Mouse (Mus musculus) effector memory CD4-positive, alpha-beta T cell, adult 7 months (primary cell): ENCODE results near the gene Svs4. TPM values are rescaled to one million over a fixed set of nuclear protein-coding genes. Genes with fewer than 3 reads are reported as not detected.

Source experiments
- polyA plus RNA-seq: library from polyadenylated mRNA; unstranded; fragments of 100-300 nt; shearing (Covaris generic); gene quantifications from one replicate; pipeline ENCODE4 v1.2.1, GENCODE M21; 2017

The Svs4 gene
- not detected for polyA plus RNA-seq

GRCm38 (mm10) chr2:164278359-164278758 lies at the start of gene Svs4:
Gene Svs4, minus strand, starts transcription at chr2:164278459.

GRCm38 (mm10) chr2:164316451-164316850 lies 38.2 kb upstream of the Svs4 start, which contains the start of gene Svs6:
Gene Svs6, plus strand, starts transcription at chr2:164316751.

DNA sequence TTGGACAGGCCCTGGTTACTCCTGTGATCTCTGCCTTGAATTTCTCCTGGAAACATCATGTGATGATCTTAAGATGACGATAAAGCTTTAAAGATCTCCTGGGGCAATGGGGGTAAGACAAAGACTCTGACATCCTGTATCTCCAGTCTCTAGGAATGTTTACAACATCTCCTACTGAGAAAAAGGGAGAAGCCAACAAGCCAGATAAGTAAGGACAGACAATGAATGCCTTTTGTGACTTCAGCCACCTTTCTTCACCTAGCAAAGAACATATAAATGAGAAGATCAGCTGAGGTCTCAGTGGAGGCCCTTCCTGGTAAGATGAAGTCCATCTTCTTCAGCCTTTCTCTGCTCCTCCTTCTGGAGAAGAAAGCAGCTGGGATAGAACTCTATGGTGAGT lies 10.7 kb upstream of the Svs4 start, which contains the start of gene Svs3a:
Gene Svs3a (plus strand): TSS at position 301 of the 400 bp plus-strand sequence.

GRCm38 (mm10) chr2:164256540-164256939 lies 21.7 kb downstream of the Svs4 start, which contains the start of gene Svs3b:
Gene Svs3b, minus strand, starts transcription at chr2:164256640.

DNA sequence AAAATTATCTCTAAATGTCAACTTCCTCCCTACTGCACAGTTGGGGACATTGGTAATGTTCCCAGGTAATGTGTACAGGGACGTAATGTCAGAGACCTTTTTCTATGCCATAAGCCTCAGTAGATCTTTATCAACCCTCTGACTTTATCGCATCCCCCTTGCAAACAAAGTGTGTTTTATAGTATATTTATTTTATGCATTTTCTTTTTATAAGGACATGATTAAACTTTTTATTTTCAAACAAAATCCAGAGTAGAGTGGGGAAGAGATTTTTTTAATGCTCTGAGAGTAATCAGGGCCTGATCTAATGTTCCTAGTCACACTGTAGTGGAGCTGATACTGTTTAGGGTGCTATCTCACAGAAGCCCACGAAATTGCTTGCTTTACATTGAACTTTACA lies 39.9 kb downstream of the Svs4 start, which contains the start of gene Svs2:
Gene Svs2 (minus strand): TSS at position 101 of the 400 bp plus-strand sequence.

Other genes starting within 250 kb of the Svs4 start
- 268 TPM for gene Stk4, start 208.1 kb downstream of the Svs4 start, polyA plus RNA-seq
- gene Tomm34, start 207.3 kb downstream of the Svs4 start, polyA plus RNA-seq: 119 TPM
- gene Kcns1, start 107.3 kb downstream of the Svs4 start, polyA plus RNA-seq: 0.13 TPM
- 0.38 TPM for gene Wfdc5, start 95.7 kb downstream of the Svs4 start, polyA plus RNA-seq
- not detected for gene Wfdc12, start 87.9 kb downstream of the Svs4 start, polyA plus RNA-seq
- not detected for gene Wfdc15a, start 78.3 kb downstream of the Svs4 start, polyA plus RNA-seq
- not detected for gene Wfdc15b, start 56.8 kb downstream of the Svs4 start, polyA plus RNA-seq
- gene Svs2, start 40.0 kb downstream of the Svs4 start, polyA plus RNA-seq: not detected
- not detected for gene Svs3b, start 21.8 kb downstream of the Svs4 start, polyA plus RNA-seq
- not detected for gene Svs3a, start 10.8 kb upstream of the Svs4 start, polyA plus RNA-seq
- not detected for gene Svs6, start 38.3 kb upstream of the Svs4 start, polyA plus RNA-seq
- gene Svs5, start 54.3 kb upstream of the Svs4 start, polyA plus RNA-seq: not detected
- gene Slpi, start 110.6 kb upstream of the Svs4 start, polyA plus RNA-seq: 12.2 TPM
- 0.71 TPM for gene Rbpjl, start 124.7 kb upstream of the Svs4 start, polyA plus RNA-seq
- 0.69 TPM for gene Matn4, start 126.7 kb upstream of the Svs4 start, polyA plus RNA-seq
- 0.63 TPM for gene Sdc4, start 165.4 kb upstream of the Svs4 start, polyA plus RNA-seq
- gene Sys1, start 178.5 kb upstream of the Svs4 start, polyA plus RNA-seq: 86.9 TPM
- gene Gm20458, start 182.5 kb upstream of the Svs4 start, polyA plus RNA-seq: 11.7 TPM
- 0.41 TPM for gene Trp53tg5, start 195.3 kb upstream of the Svs4 start, polyA plus RNA-seq
- 1.6 TPM for gene Dbndd2, start 207.6 kb upstream of the Svs4 start, polyA plus RNA-seq
- 12.8 TPM for gene Pigt, start 219.1 kb upstream of the Svs4 start, polyA plus RNA-seq